Mouse (Mus musculus): ENCODE measurements around the gene Afg1l.

DNA sequence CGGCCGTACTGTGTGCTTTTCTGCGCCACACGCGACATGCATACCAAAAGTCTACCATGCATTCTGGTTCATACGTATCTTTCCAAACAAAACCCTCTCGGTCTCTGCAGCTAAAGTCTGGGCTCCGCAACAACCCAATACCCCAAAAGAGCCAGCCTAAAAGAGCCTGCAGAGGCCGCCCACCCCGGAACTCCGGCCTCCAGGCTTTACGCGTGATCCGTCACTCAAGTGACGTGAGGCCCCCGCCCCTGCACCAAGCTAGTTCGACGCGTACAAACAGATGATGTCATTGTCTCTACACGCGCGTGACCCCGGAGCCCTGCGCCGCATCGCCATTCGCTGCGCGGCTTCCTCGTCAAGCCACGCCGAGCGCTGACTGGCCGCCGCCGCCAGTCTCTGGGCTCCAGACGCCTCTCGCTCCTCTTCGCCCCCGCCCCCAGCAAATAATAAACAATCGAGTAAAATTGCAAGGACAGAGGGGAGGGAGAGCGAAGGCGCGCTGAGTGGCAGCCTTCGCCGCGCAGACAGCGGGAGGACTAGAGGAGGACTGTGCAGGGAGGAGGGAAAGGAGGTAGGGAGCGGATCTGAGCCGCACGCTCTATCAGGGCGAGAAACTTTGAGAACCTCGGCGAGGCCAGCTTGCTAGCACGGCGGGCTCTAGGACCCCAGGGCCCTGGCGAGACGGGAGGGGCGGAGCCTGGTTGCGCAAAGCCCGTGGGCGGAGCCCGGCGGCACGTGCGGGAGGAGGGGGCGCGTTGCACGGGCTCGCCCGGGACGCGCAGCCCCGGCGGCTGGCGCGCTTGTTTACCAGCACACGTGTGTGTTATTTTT is 200.7 kb downstream of the Afg1l start:
- TF ChIP-seq CTCF (conservative IDR thresholded peaks at IDR 0.05; ENCODE audit: insufficient read depth, insufficient read length, low read depth, low read length), result no peak
- TF ChIP-seq POLR2A (IDR thresholded peaks at IDR 0.05; ENCODE audit: low read depth, low read length), result no peak

All from kidney, adult 2 months (tissue).